Mouse (Mus musculus): ENCODE results near the gene Taar6. TPM values are rescaled to one million over a fixed set of nuclear protein-coding genes. Genes with fewer than 3 reads are reported as not detected.

Taar6 gene
- polyA plus RNA-seq, 1 experiment from 2014 or later = not detected

DNA sequence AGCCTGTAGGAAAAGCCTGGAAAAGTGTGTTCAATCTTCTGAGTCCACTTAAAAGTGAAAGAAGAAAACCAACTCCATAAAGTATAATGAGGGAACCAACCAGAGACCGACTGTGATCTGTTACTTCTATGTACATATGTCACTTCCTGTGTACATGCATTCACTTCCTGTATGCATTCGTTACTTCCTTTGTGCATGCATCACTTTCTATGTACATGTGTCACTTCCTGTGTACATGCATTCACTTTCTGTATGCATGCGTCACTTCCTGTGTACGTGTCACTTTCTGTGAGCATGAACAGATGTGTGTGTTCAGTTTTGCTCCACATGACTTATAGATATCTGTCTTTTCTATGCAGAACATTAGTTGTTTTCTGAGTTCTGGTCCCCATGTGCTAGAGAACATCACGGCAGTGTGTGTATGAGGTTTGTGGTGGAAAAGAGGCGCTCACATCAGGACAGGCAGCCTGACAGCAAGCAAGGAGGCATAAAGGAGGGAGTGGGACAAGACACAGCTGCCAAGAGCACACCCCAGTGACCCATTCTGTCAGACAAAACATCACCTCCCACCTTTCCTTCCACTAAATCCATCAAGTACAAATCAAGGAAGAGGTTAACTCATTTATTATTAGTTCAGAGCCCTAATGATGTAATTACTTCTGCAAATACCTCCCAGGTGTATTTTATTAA is 20.4 kb downstream of the Taar6 start:
- no peaks in the 10 kb centered on the region for H3K4me1 ChIP-seq (replicated peaks; ENCODE audit: control insufficient read depth, insufficient read depth, low read length)
- no peaks in the 10 kb centered on the region for H3K36me3 ChIP-seq (ENCODE audit: control insufficient read depth, insufficient read depth)
- no peak for TF ChIP-seq CTCF (IDR thresholded peaks at IDR 0.05; ENCODE audit: low read depth)
- H3K27ac ChIP-seq (ENCODE audit: low read depth, low read length) = no peak overlapping the region
- WGBS = 84% methylated on average over 6 of the region's 6 CpGs
- no peak overlapping the region for H3K4me3 ChIP-seq (ENCODE audit: low read depth, low read length)
- no peak overlapping the region for H3K4me2 ChIP-seq (replicated peaks; ENCODE audit: low read depth)
- ATAC-seq = no peak
- no peaks in the 10 kb centered on the region for H3K9me3 ChIP-seq (ENCODE audit: control insufficient read depth)
- no peaks in the 10 kb centered on the region for H3K27me3 ChIP-seq (replicated peaks; ENCODE audit: control insufficient read depth, insufficient read depth, low read length)
- no peak overlapping the region for H3K9ac ChIP-seq (ENCODE audit: low read depth, low read length)

DNA sequence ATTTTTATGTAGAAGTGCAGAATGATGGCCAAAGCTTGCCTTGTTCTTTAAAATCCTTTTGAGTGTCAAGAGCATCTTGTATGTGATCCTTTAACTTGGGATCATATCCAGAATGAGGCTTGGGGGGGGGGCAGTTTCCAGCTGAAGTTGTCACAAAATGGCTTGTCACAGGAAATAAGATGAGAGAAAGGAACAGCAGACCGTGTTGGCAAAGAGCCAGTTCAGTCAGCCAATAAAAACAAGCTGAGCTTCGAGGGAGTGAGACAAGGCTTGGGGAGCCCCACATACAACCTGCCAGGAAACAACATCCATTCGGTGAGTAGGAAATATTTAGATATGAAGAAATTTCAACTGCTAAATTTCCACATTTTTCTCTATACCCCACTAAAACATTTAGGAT is 22.0 kb downstream of the Taar6 start:
- H3K36me3 ChIP-seq (ENCODE audit: control insufficient read depth, insufficient read depth) = no peaks in the 10 kb centered on the region
- no peak overlapping the region for H3K4me2 ChIP-seq (replicated peaks; ENCODE audit: low read depth)
- WGBS = 39% methylated on average over 3 of the region's 3 CpGs
- no peak overlapping the region for H3K9ac ChIP-seq (ENCODE audit: low read depth, low read length)
- no peak overlapping the region for H3K4me3 ChIP-seq (ENCODE audit: low read depth, low read length)
- H3K4me1 ChIP-seq (replicated peaks; ENCODE audit: control insufficient read depth, insufficient read depth, low read length) = no peaks in the 10 kb centered on the region
- H3K27me3 ChIP-seq (replicated peaks; ENCODE audit: control insufficient read depth, insufficient read depth, low read length) = no peaks in the 10 kb centered on the region
- TF ChIP-seq CTCF (IDR thresholded peaks at IDR 0.05; ENCODE audit: low read depth) = no peak
- no peaks in the 10 kb centered on the region for H3K9me3 ChIP-seq (ENCODE audit: control insufficient read depth)
- H3K27ac ChIP-seq (ENCODE audit: low read depth, low read length) = no peak overlapping the region
- ATAC-seq = no peak

DNA sequence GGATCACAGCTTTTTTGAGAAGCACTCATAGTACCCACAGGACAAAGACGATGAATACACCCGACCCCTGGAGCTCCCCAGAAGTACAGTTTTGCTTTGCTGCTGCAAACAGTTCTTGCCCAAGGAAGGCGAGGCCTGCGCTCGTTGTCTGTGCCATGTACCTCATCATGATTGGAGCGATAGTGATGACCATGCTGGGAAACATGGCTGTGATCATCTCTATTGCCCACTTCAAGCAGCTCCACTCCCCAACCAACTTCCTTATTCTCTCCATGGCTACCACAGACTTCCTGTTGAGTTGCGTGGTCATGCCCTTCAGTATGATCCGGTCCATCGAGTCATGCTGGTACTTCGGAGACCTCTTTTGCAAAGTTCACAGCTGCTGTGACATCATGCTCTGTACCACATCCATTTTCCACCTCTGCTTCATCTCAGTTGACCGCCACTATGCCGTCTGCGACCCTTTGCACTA is 25.0 kb downstream of the Taar6 start, which contains the start of gene Taar4:
Gene Taar4, plus strand, starts transcription at position 51 of the 472 bp plus-strand sequence.
- WGBS = 92% methylated on average over 13 of the region's 13 CpGs
- Histone ChIP-seq H3K27ac (ENCODE audit: low read depth, low read length) (no peak within 1 kb of the TSS), H3K4me2 (replicated peaks; ENCODE audit: low read depth) (no peak within 1 kb of the TSS), H3K9me3 (ENCODE audit: control insufficient read depth) (no peaks in the 10 kb centered on the region), H3K4me1 (replicated peaks; ENCODE audit: control insufficient read depth, insufficient read depth, low read length) (no peaks in the 10 kb centered on the region), H3K36me3 (ENCODE audit: control insufficient read depth, insufficient read depth) (no peaks in the 10 kb centered on the region), H3K4me3 (ENCODE audit: low read depth, low read length) (no peak within 1 kb of the TSS), H3K27me3 (replicated peaks; ENCODE audit: control insufficient read depth, insufficient read depth, low read length) (no peaks in the 10 kb centered on the region), H3K9ac (ENCODE audit: low read depth, low read length) (no peak within 1 kb of the TSS)
- TF ChIP-seq CTCF (IDR thresholded peaks at IDR 0.05; ENCODE audit: low read depth) = no peak
- no peak for ATAC-seq

DNA sequence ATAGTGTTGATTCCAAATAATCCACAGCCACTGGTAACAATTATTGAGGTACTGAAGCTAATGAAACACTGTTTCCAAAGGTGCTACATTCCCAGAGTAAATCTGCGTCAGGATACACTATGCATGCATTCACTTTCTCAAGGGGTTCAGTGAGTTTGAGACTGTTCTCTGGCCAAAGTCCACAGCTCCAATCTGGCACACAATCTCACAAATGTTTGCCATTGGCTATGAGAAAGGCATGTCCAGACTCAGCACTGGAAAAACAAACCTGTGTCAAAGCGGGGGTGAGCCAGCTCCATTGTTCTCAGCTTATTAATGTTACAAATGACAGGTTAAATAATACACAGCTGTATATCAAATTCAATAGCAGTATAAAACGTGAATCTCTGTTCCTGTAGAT is 26.4 kb downstream of the Taar6 start:
- Histone ChIP-seq H3K4me1 (replicated peaks; ENCODE audit: control insufficient read depth, insufficient read depth, low read length) (no peaks in the 10 kb centered on the region), H3K27ac (ENCODE audit: low read depth, low read length) (no peak overlapping the region), H3K9me3 (ENCODE audit: control insufficient read depth) (no peaks in the 10 kb centered on the region), H3K9ac (ENCODE audit: low read depth, low read length) (no peak overlapping the region), H3K4me2 (replicated peaks; ENCODE audit: low read depth) (no peak overlapping the region), H3K27me3 (replicated peaks; ENCODE audit: control insufficient read depth, insufficient read depth, low read length) (no peaks in the 10 kb centered on the region), H3K36me3 (ENCODE audit: control insufficient read depth, insufficient read depth) (no peaks in the 10 kb centered on the region), H3K4me3 (ENCODE audit: low read depth, low read length) (no peak overlapping the region)
- 35% methylated on average over 3 of the region's 3 CpGs for WGBS
- no peak for TF ChIP-seq CTCF (IDR thresholded peaks at IDR 0.05; ENCODE audit: low read depth)
- peak; percentile 63; the same call in 1 of the 2 replicates for ATAC-seq

DNA sequence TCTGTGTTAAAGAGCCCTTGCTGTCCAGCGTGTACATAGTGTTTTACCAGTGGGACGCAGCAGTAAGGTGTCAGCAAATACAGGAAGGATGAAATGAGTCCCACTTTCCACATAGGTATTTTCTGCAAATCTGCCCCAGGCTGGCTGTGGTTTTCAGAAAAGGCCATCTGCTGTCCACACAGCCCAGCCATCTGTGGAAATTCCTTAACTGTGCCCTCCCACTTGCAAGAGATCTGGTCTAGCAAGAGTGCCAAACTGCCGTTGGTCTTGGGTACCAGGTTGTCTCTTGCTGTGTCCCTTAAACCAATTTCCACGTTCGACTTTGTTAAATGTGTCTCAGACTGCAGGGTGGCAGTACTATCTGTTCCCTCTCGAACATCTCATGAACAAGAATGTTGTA is 33.7 kb downstream of the Taar6 start:
- WGBS = 84% methylated on average over 6 of the region's 6 CpGs
- no peaks in the 10 kb centered on the region for H3K9me3 ChIP-seq (ENCODE audit: control insufficient read depth)
- TF ChIP-seq CTCF (IDR thresholded peaks at IDR 0.05; ENCODE audit: low read depth) = no peak
- no peak overlapping the region for H3K4me2 ChIP-seq (replicated peaks; ENCODE audit: low read depth)
- H3K4me1 ChIP-seq (replicated peaks; ENCODE audit: control insufficient read depth, insufficient read depth, low read length) = no peaks in the 10 kb centered on the region
- no peaks in the 10 kb centered on the region for H3K27me3 ChIP-seq (replicated peaks; ENCODE audit: control insufficient read depth, insufficient read depth, low read length)
- H3K36me3 ChIP-seq (ENCODE audit: control insufficient read depth, insufficient read depth) = no peaks in the 10 kb centered on the region
- H3K27ac ChIP-seq (ENCODE audit: low read depth, low read length) = no peak overlapping the region
- no peak overlapping the region for H3K4me3 ChIP-seq (ENCODE audit: low read depth, low read length)
- ATAC-seq = no peak
- no peak overlapping the region for H3K9ac ChIP-seq (ENCODE audit: low read depth, low read length)

DNA sequence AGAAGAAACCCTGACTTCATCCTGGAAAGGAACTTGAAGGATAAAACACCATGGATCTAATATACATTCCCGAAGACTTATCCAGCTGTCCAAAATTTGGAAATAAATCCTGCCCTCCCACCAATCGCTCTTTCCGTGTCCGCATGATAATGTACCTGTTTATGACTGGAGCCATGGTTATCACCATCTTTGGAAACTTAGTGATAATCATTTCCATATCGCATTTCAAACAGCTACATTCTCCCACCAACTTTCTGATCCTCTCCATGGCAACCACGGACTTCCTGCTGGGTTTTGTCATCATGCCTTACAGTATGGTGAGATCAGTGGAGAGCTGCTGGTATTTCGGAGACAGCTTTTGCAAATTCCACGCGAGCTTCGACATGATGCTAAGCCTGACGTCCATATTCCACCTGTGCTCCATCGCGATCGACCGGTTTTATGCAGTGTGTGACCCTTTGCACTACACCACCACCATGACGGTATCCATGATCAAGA is 35.9 kb downstream of the Taar6 start, which contains the start of gene Taar3:
Gene Taar3, plus strand, starts transcription at position 51 of the 498 bp plus-strand sequence.
- no peaks in the 10 kb centered on the region for H3K9me3 ChIP-seq (ENCODE audit: control insufficient read depth)
- no peaks in the 10 kb centered on the region for H3K27me3 ChIP-seq (replicated peaks; ENCODE audit: control insufficient read depth, insufficient read depth, low read length)
- no peak within 1 kb of the TSS for H3K9ac ChIP-seq (ENCODE audit: low read depth, low read length)
- WGBS = 90% methylated on average over 16 of the region's 16 CpGs
- no peak within 1 kb of the TSS for H3K4me2 ChIP-seq (replicated peaks; ENCODE audit: low read depth)
- no peak for ATAC-seq
- TF ChIP-seq CTCF (IDR thresholded peaks at IDR 0.05; ENCODE audit: low read depth) = no peak
- no peak within 1 kb of the TSS for H3K4me3 ChIP-seq (ENCODE audit: low read depth, low read length)
- no peaks in the 10 kb centered on the region for H3K4me1 ChIP-seq (replicated peaks; ENCODE audit: control insufficient read depth, insufficient read depth, low read length)
- no peak within 1 kb of the TSS for H3K27ac ChIP-seq (ENCODE audit: low read depth, low read length)
- no peaks in the 10 kb centered on the region for H3K36me3 ChIP-seq (ENCODE audit: control insufficient read depth, insufficient read depth)

Measured in intestine, postnatal 0 days (tissue).